Mouse (Mus musculus) ES-CJ7 (cell line): ENCODE measurements around the gene Alg13.

ENCODE experiments used
- DNase-seq: peaks from one replicate; pipeline ENCODE4 v3.0.0; 2011; ENCODE audit warnings: low read depth, low spot score

Gene Alg13

DNA sequence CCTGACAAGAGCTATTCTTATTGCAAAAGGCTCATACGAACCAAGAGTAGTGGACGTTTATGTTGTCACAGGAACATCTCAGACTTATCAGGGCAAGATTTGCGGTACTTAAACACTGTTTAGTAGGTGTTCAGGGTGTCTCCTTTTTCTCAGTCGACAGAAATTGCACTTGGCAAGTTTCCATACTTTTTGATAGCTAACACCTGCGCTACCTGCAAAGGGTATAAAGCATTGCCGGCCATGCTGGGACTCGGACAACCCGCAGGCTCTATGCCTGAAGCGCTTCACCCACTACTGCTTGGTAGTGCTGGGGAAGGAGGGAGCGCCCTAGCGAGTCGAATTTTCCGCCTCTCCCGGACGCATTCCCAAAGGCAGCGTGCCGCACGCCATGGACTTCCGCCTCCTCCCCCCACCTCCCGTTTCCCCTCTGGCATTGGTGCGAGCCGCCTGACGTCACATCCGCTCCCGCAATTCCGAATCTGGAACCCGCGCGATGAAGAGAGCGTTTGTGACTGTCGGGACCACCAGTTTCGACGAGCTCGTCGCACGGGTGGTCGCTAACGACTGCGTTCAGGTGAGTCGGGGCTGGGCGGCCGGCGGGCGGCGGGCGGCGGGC lies at the start of gene Alg13:
TSS of gene Alg13 (plus strand) at position 257 of the 616 bp plus-strand sequence.
- peak; percentile 84 for DNase-seq

DNA sequence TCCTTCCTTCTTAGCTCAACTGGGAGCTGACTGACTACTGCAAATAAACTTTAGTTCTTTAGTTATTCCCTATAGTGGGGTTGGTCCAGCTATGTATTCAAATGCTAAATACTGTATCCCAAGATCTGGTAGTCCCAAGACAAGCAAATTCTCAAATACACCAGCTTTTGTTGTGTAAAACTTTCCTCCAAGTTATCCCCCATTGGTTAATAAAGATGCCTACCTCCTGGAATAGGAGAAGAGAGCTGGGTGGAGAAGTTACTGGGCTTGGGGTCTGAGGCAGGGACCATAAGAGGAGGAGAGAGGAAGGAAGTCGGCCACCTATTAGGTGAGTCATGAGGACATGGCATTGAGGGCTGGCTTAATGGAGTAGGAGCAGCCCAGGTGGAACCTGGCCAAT lies 49.0 kb upstream of the Alg13 start:
- peak; percentile 75 for DNase-seq

GRCm38 (mm10) chrX:144301476-144301875 lies 16.1 kb upstream of the Alg13 start:
- peak; percentile 27 for DNase-seq

DNA sequence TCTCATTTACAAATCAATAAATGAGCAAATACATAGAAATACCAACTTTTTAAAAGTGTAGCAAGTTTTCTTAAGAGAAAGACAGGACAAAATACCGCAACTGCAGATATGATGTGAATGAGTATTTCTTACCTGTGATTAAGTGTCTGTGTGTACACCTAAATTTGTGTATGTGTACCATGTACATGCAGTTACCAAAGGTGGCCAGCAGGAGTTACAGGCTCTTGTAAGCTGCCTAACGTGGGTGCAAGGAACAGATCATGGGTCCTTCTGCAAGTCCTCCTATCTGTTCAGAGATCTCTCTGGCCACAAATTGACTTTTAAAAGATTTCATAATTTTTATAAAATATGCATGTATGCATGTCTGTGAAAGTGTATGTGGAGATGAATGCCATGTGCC lies 11.9 kb upstream of the Alg13 start:
- DNase-seq = peak; percentile 42

- no peak for DNase-seq
Measured at GRCm38 (mm10) chrX:144314041-144314440, 3.6 kb upstream of the Alg13 start.

DNA sequence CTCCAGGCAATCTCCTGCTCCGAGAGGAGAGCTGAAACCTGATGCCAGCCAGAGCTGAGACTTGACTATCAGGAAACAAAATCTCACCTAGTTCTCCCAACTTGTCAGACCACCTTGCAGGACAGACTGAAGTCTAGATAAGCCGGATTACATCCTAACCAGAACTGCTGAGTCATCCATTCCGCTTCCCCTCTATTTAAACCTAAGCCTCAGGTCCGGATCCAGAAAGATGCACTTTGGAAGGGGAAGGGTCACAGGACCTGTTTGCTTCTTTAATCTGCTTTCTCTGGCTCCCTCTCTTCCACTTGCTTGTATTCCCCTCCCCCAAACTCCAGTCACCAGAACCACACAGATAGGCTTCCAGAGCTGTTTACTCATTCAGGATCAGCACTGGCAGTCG lies 2.6 kb upstream of the Alg13 start:
- DNase-seq = no peak

- no peak for DNase-seq
Measured at GRCm38 (mm10) chrX:144316004-144316403, 1.6 kb upstream of the Alg13 start.

DNA sequence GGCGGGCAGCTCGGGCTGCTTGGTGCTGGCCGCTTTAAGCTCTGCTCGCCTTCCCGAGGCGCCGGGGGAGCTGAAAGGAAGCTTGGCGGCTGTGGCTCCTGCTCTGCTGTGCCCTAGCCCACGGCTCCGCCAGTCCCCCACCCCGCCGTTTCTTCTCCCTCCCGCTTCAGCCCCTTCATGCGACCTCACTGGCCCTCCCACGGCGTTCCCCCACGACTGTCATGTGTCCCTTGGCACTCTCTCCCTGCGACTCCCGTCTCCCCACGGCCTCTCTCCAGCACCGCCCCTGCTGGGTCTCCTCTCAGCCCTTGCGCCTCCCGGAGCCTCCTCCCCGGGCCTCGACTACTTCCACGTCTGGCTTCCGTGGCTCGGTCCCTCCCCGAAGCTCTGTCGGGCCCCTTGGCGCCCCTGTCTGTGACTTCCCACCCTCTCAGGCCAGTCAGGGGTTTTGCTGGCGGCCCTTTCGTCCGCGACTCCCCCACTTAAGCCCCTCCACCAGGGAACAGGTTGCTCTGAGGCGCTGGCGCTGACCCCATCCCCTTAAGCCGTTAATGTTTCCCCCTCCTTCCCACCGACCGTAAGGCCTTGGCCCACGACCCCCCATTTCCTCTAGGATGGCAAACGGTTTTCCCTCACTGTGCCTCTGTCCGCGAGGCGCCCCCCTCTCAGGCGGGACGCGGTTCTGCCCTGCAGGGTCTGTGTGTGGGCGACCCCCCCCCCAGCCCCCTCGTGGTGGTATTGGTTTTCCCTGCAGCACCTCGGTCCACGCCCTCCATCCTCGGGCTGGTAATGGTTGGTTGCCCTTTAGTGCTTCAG lies 768 bp downstream of the Alg13 start:
- peak; percentile 43 for DNase-seq

- peak; percentile 91 for DNase-seq
Measured at GRCm38 (mm10) chrX:144319366-144319765, 1.8 kb downstream of the Alg13 start.

DNA sequence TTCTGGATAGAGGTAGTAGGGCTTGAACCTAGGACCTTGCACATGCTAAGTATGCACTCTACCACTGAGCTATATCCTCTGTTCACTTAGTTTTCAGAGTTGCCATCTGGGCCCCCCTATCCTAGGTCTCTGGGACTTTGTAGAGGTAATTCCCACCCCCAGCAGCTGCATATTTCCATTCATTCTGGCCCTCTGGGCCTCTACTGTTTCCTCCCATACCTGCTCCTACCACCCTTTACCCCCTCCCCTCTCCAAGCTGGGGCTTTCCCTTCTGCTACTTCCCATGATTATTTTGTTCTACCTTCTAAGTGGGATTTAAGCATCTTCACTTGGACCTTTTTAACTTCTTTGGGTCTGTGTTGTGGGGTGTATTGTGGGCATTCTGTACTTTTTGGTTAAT lies 7.8 kb downstream of the Alg13 start:
- no peak for DNase-seq

DNA sequence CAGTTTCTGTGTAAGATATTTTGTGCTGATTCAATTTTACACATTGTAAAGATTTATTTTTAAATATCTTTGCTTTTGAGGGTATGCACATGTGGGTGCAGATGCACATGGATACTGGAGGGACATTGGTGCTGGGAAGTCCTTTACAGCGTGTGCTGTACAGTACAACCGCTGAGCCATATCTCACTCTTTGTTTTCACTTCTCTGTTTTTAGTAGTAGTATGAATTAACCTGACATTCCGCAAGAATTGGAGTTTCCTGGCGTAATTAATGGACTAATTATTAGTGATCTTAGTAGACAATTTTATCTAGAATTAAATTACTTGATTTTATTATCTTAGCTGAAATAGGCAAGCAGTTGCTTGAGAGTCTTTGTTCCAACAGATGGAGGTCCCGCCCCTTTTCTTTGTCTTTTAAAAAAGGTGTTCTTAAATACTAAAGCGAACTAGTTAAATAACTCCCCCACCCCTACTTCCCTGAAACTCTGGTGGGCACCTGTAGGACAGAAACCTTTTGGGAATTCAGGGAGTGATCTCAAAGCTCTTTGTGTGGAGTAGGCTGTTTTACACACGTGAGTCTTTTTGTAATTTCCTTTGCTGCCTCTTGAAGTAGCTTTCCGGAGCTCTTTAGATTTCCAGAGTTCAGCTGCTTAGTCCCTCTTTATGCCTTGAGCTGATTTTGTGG lies 17.9 kb downstream of the Alg13 start:
- DNase-seq = peak; percentile 93

DNA sequence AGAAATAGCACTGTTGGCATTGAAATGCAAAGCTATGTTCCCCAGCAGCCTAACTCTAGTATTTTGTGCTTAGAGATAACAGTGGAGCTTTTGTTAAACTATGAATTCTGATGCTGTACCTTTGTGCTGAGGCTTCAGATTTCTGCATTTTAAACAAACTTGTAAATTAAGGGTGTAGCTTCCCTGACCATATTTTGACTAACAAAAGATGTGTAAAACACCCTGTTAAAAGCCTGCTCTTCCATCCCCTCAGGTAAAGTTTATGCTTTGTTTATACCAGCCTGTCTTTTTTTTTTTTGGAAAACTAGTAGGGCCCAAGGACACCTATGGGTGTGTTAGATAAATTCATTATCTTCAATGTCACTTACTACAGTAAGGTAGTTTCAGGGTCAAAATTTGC lies 20.3 kb downstream of the Alg13 start:
- peak; percentile 81 for DNase-seq

- DNase-seq = peak; percentile 86
Measured at GRCm38 (mm10) chrX:144338355-144338754, 20.8 kb downstream of the Alg13 start.

GRCm38 (mm10) chrX:144374196-144374595 lies 56.6 kb downstream of the Alg13 start:
- no peak for DNase-seq

DNA sequence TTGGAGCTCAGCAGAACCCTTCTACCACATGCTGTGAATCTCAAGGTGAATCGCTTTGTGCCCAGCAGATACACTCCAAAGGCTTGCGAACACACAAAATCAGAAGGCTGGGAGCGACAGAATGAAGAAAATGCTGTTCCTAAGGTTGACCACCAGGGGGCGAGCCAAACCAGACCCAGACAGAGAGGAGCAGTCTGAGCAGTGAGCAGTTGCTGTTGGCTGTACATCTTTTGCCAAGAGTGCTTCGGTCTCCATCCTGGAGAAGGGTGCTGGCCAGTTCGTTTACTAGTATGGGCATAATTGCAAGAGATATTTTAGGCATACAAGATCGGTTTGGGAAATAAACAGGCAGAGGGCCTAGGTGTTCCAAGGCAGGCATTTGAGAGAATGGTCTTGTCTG lies 85.9 kb downstream of the Alg13 start:
- peak; percentile 59 for DNase-seq

- no peak for DNase-seq
Measured at GRCm38 (mm10) chrX:144408036-144408435, 90.4 kb downstream of the Alg13 start.

- DNase-seq = no peak
Measured at GRCm38 (mm10) chrX:144420259-144420658, 102.7 kb downstream of the Alg13 start.

DNA sequence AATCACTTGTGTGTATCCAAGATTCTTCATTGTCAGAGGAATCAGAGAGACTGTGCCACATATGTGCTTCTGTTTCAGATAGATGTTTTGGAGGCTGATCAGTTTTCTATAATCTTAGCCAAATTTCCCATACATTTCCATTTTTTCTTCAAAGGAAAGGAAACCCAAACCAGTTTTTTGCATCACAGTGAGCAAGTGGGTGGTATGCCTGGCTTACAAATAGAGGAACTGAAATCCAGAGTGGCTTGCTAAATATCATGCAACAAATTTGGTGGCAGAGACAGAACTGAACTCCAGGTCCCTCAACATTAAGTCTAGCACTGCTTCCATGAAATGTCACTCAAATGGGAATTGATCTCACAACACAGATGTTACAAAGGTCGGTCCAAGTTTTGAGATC lies 103.5 kb downstream of the Alg13 start:
- no peak for DNase-seq

GRCm38 (mm10) chrX:144423848-144424247 lies 106.2 kb downstream of the Alg13 start:
- no peak for DNase-seq
